Mouse (Mus musculus) right cerebral cortex, postnatal 25 days (tissue): Measurements from ENCODE around the gene Fam53b.
A peak's percentile ranks its signal among the peaks of the same experiment; 100 is the strongest.

ENCODE experiments used
- DNase-seq: peaks from one replicate; pipeline ENCODE4 v3.0.0; 2022

Gene Fam53b

DNA sequence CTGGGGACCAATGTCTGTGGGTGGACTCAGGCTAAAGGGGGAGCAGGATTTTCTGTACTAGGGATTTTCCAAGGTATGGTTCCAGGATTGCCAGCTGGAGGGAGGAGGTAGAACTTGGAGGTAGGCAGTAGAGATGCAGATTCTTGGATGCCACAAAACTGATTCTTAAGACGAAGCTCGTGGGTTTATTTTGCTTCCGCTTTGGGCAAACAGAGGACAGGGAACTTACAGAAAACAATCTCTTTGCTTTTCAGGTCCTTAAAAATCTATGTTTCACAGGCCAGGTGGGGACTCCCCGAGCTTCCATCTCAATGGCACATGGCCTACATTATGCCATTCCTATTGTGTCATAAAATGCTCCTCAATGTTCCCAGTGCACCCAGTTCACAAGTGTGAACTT lies 49.4 kb downstream of the Fam53b start:
- no peak for DNase-seq

DNA sequence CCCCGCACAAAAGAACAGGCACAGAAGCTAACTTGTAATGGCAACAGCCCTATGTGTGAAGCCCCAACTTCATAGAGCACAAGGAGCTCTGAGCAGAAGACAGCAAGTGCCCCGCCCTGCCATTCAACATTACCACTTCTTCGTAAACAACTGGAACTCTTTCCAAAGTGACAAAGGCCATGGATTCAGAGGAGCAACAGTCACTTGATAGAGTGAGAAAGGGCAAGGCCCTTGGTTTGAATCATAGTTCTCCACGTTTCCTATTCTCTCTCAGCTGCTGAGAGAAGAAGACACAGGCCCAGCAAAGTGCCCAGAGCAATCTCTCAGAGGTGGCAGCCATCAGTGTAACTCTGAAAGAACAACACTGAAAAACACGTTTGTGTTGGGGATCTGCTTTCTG lies 49.8 kb downstream of the Fam53b start:
- DNase-seq, result no peak

DNA sequence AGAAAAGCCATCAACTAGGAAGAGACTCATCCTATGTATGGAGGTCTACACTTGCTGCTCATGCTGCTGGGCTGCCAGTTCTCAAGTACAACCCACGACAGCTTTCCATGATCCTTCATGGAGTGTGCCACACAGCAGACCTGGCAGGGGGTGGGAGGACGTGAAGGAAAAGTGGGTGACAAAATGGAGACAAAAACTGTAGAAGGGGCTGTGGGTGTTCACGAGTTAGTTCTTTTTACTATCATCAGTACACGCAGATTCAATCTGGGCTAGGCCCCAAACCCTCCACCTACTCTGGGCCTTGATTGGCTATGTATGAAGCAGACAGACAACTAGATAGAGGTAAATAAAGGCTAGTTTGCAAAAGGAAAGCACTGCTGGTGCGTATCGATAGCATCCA lies 50.3 kb downstream of the Fam53b start:
- peak; percentile 48 for DNase-seq

DNA sequence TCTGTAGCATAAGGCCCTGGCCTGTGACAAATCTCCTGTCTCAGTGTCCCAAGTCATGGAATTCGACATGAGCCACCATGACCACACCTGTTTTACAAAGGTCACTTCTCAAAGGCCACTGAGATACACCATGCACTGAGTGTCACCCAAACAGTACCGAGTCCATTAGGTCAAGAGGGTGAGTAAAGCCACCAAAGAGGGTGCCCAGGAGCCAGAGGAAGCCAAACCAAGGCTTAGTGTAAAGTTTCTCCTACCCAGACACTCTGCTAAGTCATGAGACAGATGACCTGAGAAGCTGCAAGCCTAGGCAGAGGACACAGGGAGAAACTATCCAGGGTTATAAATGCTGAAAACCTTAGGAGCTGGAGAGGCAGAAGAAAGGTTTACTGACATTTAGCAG lies 52.3 kb downstream of the Fam53b start:
- no peak for DNase-seq

DNA sequence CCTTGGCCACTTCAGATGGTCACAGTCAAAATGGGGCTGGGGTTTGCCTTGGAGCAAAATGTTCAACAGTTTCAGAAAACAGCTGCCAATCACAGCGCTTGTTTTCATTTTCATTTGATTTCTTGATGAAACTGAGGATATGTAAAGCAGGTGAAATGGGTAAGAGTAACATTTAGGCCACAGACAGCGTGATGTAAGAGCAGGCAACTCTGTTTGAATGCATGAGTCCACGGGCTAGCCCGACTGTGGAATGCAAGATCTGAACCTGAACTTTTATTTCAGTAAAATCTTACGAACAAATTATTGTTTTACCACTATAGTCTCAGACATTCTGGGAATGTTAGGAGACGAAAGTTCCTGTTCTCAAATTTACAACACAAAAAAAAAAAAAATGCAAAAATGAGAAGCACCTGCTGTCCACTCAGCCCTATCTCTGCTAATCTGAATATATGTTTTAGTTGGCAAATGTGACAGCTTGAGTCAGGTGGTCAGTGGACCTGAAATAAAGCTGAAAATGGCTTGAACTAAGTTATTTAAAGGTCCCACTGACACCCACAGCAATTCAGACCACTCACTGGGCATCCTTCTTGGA lies 53.0 kb downstream of the Fam53b start:
- no peak for DNase-seq

DNA sequence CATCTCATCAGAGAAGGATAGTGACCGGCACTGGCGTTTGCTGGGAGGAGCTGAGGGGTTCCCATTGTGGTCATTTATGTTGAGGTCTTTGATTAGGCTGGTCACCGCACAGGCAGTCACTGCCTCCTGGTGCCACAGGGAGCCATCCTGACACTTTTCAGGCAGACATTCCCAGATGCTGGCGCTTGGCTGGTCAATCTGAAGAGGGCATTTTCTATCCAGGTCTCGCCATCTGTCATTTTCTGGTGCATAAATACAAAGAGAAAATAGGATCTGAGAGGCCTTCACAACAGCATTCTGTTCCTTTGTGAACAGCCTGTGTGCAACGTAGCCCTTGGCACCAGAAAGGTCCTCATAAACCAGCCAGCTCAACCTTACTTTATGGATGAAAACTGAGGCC lies 53.8 kb downstream of the Fam53b start:
- DNase-seq, result no peak

DNA sequence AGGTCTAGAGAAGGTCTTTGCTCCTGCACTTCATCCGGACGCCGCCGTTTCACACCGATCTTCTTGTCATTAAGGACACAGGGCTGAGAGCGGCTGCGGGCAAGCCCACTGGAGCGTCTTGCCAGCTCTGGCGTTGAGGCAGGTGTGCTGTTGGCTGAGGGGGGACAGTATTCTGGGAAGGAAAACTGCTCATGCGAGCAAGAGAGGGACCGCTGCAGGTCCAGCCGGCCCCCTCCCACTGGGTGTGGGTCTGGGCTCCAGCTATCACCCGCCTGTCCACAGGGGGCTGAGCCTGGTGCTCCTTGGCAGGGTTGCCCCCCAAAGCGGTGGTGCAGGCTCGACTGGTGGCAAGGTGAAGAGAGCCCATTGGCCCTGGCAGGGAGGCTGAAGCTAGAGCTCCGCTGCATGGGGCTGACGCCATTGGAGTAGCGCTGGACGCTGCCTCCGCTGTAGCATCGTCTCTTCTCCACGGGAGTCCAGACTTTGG lies 54.2 kb downstream of the Fam53b start:
- no peak for DNase-seq

GRCm38 (mm10) chr7:132758875-132759274 lies 54.8 kb downstream of the Fam53b start:
- DNase-seq, result no peak

DNA sequence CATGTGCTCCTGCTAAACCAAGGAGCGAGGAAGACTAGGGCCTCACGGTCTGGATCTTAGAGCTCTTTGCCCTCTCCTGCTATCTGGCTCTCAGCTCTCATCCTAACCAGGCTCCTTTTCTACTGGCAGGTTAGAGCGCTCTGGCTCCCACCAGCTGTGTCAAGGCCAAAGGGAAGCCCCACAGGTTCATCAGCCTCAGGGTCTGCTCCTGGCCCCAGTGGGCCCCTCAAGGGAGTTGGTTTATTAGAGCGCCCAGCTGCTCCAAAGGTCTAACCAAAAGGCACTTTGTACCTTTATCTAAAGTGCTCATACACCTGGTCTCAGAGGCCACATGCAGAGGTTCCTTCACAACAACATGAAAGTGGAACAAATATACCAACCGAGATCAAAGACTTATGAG lies 57.4 kb downstream of the Fam53b start:
- DNase-seq, result no peak

- DNase-seq, result no peak
These were observed 59.3 kb downstream of the Fam53b start for GRCm38 (mm10) chr7:132754389-132754750.

GRCm38 (mm10) chr7:132753518-132754388 lies 59.9 kb downstream of the Fam53b start:
- DNase-seq, result no peak

- no peak for DNase-seq
These were observed 62.0 kb downstream of the Fam53b start for GRCm38 (mm10) chr7:132751716-132752115.

- DNase-seq, result no peak
These were observed 64.2 kb downstream of the Fam53b start for GRCm38 (mm10) chr7:132749504-132749903.

DNA sequence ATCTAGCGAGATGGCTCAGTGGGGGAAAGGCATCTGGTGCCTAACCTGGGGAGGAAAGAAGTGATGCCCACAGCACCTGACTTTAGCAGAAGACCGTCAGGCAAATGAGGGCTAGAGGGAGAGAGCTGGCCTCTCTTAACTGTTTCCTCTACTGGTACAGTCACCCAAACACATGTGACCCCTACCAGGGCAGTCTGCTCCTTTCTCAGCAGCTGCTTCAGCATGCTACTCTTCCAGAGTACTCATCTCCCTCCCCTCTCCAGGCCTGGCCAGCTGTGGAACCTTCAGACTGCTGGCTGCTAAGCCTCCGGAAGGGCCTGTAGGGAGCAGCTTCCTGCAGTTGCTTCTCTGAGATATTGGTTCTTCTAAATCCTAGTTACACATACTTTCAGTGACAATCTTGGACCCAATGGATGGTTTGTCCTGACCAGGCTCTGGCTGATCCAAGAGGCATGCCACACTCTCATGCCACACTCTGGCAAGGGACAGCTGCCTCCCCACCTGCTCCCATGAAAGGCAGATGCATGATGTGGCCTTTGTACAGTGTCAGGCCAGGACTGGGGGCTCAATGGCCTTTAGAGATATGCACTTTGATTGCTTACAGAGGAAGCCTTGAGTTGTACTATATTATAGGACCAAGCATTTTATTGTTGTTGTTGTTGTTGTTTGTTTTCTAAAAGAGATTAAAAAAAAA lies 65.5 kb downstream of the Fam53b start:
- no peak for DNase-seq

GRCm38 (mm10) chr7:132747096-132747495 lies 66.6 kb downstream of the Fam53b start:
- DNase-seq, result no peak

GRCm38 (mm10) chr7:132742912-132743311 lies 70.8 kb downstream of the Fam53b start:
- DNase-seq, result no peak

DNA sequence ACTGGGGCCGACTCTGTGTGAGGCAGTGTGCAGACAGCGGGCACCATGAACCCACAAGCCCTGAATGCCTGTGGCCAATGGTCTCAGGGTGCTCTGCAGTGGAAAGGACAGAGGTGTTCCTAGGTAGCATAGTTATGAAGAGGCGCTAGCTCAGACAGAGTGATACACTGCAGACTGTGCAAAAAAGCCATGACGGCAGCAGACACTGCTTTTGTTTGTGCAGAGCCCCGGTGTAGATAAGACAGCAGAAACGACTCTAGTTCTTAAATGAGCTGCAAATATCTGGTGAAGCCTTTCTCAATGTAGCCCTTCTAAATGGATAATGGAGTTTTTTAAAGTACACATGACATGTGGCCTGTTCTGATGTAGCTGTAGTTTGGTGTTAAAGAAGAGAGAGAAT lies 73.9 kb downstream of the Fam53b start:
- DNase-seq, result no peak

- DNase-seq, result no peak
These were observed 74.8 kb downstream of the Fam53b start for GRCm38 (mm10) chr7:132738844-132739243.

DNA sequence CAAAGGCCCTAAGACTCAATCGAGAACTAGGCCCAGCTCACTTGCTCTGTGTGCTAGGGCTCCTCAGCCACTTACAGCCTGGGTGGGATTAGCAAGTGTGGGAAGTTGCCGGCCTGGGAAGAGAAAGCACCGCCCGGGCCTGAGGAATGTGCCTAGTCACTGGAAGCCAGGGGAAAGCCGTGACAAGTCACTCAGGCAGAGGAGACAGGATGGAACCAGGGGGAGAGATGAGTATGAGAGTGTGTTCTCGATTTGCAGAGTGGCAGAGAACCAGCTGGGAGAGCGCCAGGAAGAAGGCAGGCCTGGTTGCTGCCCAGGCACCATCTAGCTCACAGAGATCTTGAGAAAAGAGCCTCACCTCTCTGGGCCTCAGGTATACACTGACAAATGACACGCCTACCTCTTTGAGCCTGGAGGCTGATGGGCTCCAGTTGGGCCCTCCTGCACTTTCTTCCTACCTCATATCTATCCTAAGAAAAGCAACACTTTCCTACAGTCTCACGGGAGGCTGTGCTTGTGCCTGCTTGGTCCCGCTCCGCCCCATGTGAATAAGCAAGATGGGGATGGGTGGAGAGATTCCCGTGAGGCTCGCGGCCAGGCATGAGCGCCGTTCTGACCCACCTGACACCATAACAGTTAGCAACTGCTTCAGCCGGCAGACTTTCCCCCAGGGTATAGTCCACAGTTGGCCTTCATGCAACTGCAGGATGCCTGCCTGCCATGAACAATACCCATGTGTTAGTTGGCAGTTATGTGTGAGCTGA lies 77.4 kb downstream of the Fam53b start:
- no peak for DNase-seq

DNA sequence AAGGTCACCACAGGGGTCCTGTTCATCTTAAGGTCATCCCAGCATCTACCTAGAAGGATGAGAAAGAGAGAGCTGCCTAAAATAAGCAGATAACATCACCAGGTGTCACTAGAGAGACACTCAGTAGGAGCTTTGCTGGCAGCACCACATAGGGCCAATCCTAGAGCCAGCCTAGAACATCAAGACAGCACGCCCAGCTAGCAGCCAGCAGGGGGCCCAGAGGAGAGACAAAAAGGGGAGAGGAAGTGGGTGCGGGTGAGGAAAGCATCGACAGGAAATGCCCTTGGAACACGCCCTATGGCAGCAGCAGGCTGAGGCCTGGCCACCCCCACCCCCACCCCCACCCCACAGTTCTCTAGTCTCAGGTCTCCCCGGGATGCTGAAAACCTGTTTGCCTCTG lies 78.5 kb downstream of the Fam53b start:
- DNase-seq, result no peak

DNA sequence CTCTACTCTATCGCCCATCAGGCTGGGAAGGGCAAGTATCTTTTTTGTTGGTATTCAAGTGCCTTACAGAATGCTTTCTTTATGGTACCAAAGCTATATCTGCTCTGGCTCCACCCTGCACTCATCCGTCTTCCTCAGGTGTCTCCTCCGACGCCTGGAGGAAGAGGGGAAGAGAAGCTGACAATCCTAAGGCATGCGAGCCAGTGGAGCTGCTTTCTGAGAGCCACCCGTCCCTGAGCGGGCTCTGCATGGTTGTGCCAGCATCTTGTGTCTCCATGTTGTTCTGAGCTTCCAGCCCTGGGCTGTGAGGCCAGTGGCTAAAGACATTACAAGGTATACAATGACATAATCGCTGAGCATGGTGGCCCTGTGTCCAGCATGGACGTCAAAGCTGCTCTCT lies 79.5 kb downstream of the Fam53b start:
- no peak for DNase-seq

- DNase-seq, result no peak
These were observed 80.2 kb downstream of the Fam53b start for GRCm38 (mm10) chr7:132733521-132733920.

GRCm38 (mm10) chr7:132732136-132732789 lies 81.4 kb downstream of the Fam53b start:
- DNase-seq, result no peak
